16 mouse cellular contexts compared by ENCODE assay signal in genomic region chr10:118100570-118100969, GRCm38 (mm10). TPM values are rescaled to one million over a fixed set of nuclear protein-coding genes. Genes with fewer than 3 reads are reported as not detected.
DNase-seq lines count a peak whose midpoint lies in the region; ATAC-seq and TF ChIP-seq lines count a peak whose summit lies in the region.
"Had no signal": no experiment of that assay in that cellular context is flagged by ENCODE, and none has a peak within 500 bp of the region (broad histone marks: within the 10 kb centered on the region; RNA-seq: fewer than 3 reads in every experiment).

No protein-coding gene starts in this region.

- ATAC-seq in megakaryocyte progenitor cell, adult 5-6 weeks (replicated peaks; ENCODE audit: poor library complexity) = peak; percentile 33
- ATAC-seq: forebrain, embryonic 15.5 days; hindbrain, embryonic 16.5 days; liver, postnatal 0 days; midbrain, embryonic 15.5 days; Patski had no signal

- no peaks in the 10 kb centered on the region for H3K27me3 ChIP-seq in thymus, adult 2 months (ENCODE audit: control insufficient read depth, insufficient read depth, low read length)
- H3K27me3 ChIP-seq: forebrain, embryonic 15.5 days; limb, embryonic 13.5 days; midbrain, embryonic 15.5 days had no signal

- no peaks in the 10 kb centered on the region for H3K36me3 ChIP-seq in thymus, adult 2 months (ENCODE audit: control insufficient read depth, insufficient read depth, low read length)
- H3K36me3 ChIP-seq: forebrain, embryonic 15.5 days; limb, embryonic 13.5 days; midbrain, embryonic 15.5 days had no signal

- 18% methylated on average over 5 of the region's 5 CpGs for WGBS in bone marrow, adult 2 months
- 26% methylated on average over 5 of the region's 5 CpGs for WGBS in thymus, adult 2 months

- peak; percentile 64 to 69 for DNase-seq in spleen, postnatal 36 days (ENCODE audit: low spot score in 2 of 2)
- no peak for DNase-seq in spleen, postnatal 4 days (ENCODE audit: low spot score in 2 of 2)
- DNase-seq in thymus, adult 2 months = no peak
- DNase-seq in urinary bladder, postnatal 25 days (ENCODE audit: low spot score) = no peak
- DNase-seq in adrenal gland, adult 18-20 months (ENCODE audit: low spot score in 2 of 2) = no peak
- DNase-seq: adrenal gland, adult 2 months; cerebellum, adult 9-10 months; kidney, adult 9 months; liver, postnatal 0 days had no signal

- TF ChIP-seq POLR2A in bone marrow, adult 2 months (IDR thresholded peaks at IDR 0.05; ENCODE audit: borderline replicate concordance, control insufficient read depth, low read depth, low read length) = no peak
- no peak for TF ChIP-seq POLR2A in thymus, adult 2 months (IDR thresholded peaks at IDR 0.05; ENCODE audit: control insufficient read depth, extremely low read depth, insufficient read depth, low read length, poor library complexity)

- peaks cover 14% of the 10 kb centered on the region for H3K4me1 ChIP-seq in bone marrow, adult 2 months (ENCODE audit: control insufficient read depth, insufficient read depth, low read length)
- peaks cover 31% of the 10 kb centered on the region for H3K4me1 ChIP-seq in thymus, adult 2 months (replicated peaks; ENCODE audit: control insufficient read depth, insufficient read depth, low read length)
- H3K4me1 ChIP-seq: limb, embryonic 13.5 days had no signal

- no peak for TF ChIP-seq CTCF in bone marrow, adult 2 months (IDR thresholded peaks at IDR 0.05; ENCODE audit: control insufficient read depth, insufficient read depth, low read length)
- TF ChIP-seq CTCF in thymus, adult 2 months (IDR thresholded peaks at IDR 0.05; ENCODE audit: borderline replicate concordance, control insufficient read depth, extremely low read depth, insufficient read depth, low read length, poor library complexity) = no peak

- peak overlapping the region; percentile 86; the same call in 1 of the 2 replicates for H3K27ac ChIP-seq in bone marrow, adult 2 months (ENCODE audit: control insufficient read depth, insufficient read depth, low read depth, low read length, poor library complexity)
- H3K27ac ChIP-seq in thymus, adult 2 months (ENCODE audit: control insufficient read depth, insufficient read depth, low read length) = no peak overlapping the region
- H3K27ac ChIP-seq: forebrain, embryonic 15.5 days; limb, embryonic 13.5 days; midbrain, embryonic 15.5 days had no signal

- H3K4me3 ChIP-seq in bone marrow, adult 2 months (replicated peaks; ENCODE audit: control insufficient read depth, low read depth, low read length) = no peak overlapping the region
- no peak overlapping the region for H3K4me3 ChIP-seq in thymus, adult 2 months (ENCODE audit: control insufficient read depth, insufficient read depth, low read length)
- H3K4me3 ChIP-seq: forebrain, embryonic 15.5 days; limb, embryonic 13.5 days; midbrain, embryonic 15.5 days had no signal

RNA-seq across cellular contexts. Expression of gene Mdm1, which starts 41.0 kb away (rescaled TPM):
- 5.3 and 17.4 TPM in 2 replicates for polyA plus RNA-seq in bone marrow, adult 2 months (2011; ENCODE audit: insufficient read depth, insufficient read length, low replicate concordance, missing spikeins)
- 10.2 and 13.4 TPM in 2 replicates for total RNA-seq in megakaryocyte progenitor cell, adult 5-6 weeks (2015)
- 35.6 and 35.9 TPM in 2 replicates for total RNA-seq in megakaryocyte progenitor cell, adult 5-6 weeks (2017)
- 23.3 and 34.8 TPM in 2 replicates for polyA plus RNA-seq in thymus, adult 2 months (2012; rRNA removed)
- 10 to 100 TPM; 10.9 to 11.4 TPM for total RNA-seq in adrenal gland, adult 18-20 months (2021)

Comparison
In these comparisons a context has a peak if more than half of its experiments do, and no peak if none do; other contexts are left out.
1. DNase-seq: peak in spleen, postnatal 36 days (2 of 2); none in spleen, postnatal 4 days (0 of 2), thymus, adult 2 months (single experiment), urinary bladder, postnatal 25 days (single experiment) and adrenal gland, adult 18-20 months (0 of 2).